Mouse (Mus musculus) midbrain, embryonic 14.5 days (tissue): ENCODE data around the gene Mmp17. TPM values are rescaled to one million over a fixed set of nuclear protein-coding genes. Genes with fewer than 3 reads are reported as not detected.

Source experiments
- ATAC-seq: fragments of 200-750 bp; cut with Nextera tagmentation; 2 replicates; pipeline ENCODE4 v1.8.0; 2017; ENCODE audit warnings: moderate number of reproducible peaks, moderate library complexity; ENCODE audit not compliant: low FRiP score, low TSS enrichment
- DNase-seq: peaks from one replicate; pipeline ENCODE4 v3.0.0-alpha.2; 2015
- H3K27ac ChIP-seq: fragments of 300-500 bp; sonication (generic); replicated peaks from 2 replicates; pipeline ENCODE4 v1.5.1; 2014; ENCODE audit warnings: mild to moderate bottlenecking, low read depth, low read length, moderate library complexity
- H3K27me3 ChIP-seq: fragments of 300-500 bp; sonication (generic); 2 replicates; pipeline ENCODE4 v1.6.1; 2014; ENCODE audit warnings: low read length, control low read depth, mixed read lengths; ENCODE audit not compliant: control insufficient read depth, insufficient read depth
- H3K36me3 ChIP-seq: fragments of 300-500 bp; sonication (generic); 2 replicates; pipeline ENCODE4 v1.6.1; 2014; ENCODE audit warnings: low read length, control low read depth; ENCODE audit not compliant: control insufficient read depth, insufficient read depth
- H3K4me1 ChIP-seq: fragments of 300-500 bp; sonication (generic); 2 replicates; pipeline ENCODE4 v1.6.1; 2014; ENCODE audit warnings: mild to moderate bottlenecking, antibody characterized with exemption, low read length, control low read depth; ENCODE audit not compliant: control insufficient read depth, insufficient read depth
- H3K4me2 ChIP-seq: fragments of 300-500 bp; sonication (generic); 2 replicates; pipeline ENCODE4 v1.6.1; 2014; ENCODE audit warnings: mild to moderate bottlenecking, low read length, moderate library complexity
- H3K4me3 ChIP-seq: fragments of 300-500 bp; sonication (generic); replicated peaks from 2 replicates; pipeline ENCODE4 v1.5.1; 2014; ENCODE audit warnings: low read depth, low read length
- H3K9ac ChIP-seq: fragments of 300-500 bp; sonication (generic); replicated peaks from 2 replicates; pipeline ENCODE4 v1.6.1; 2014; ENCODE audit warnings: mild to moderate bottlenecking, low read length, moderate library complexity
- H3K9me3 ChIP-seq: fragments of 300-500 bp; sonication (generic); 2 replicates; pipeline ENCODE4 v1.6.1; 2016; ENCODE audit warnings: low read length, control low read depth, mixed read lengths; ENCODE audit not compliant: control insufficient read depth
- WGBS: fragments of 180-500 bp; shearing (Covaris S2); extraction: QIAGEN DNeasy Blood & Tissue Kit; methylation state at CpG from one replicate; pipeline ENCODE4 v1.1.7; 2014; 5-methylcytosine and 5-hydroxymethylcytosine counted together
- polyA plus RNA-seq: library from polyadenylated mRNA; unstranded; fragments of >200 nt; fragmentation: Nextera tagmentation; extraction: Ambion mirVana; gene quantifications from 2 replicates; pipeline ENCODE4 v1.2.1, GENCODE M21; 2014

Gene Mmp17
- polyA plus RNA-seq, 1 experiment from 2014 or later = 7.3 TPM

GRCm38 (mm10) chr5:129581015-129581414, 3.0 kb upstream of the Mmp17 start:
- peaks cover 10% of the 10 kb centered on the region; the same call in 1 of the 2 replicates for H3K27me3 ChIP-seq
- no peak overlapping the region for H3K4me2 ChIP-seq
- no peaks in the 10 kb centered on the region for H3K36me3 ChIP-seq
- 82% methylated on average over 7 of the region's 7 CpGs for WGBS
- no peak for DNase-seq
- H3K27ac ChIP-seq = no peak overlapping the region
- H3K9ac ChIP-seq = no peak overlapping the region
- no peaks in the 10 kb centered on the region for H3K9me3 ChIP-seq
- peaks cover 9% of the 10 kb centered on the region; the same call in 1 of the 2 replicates for H3K4me1 ChIP-seq
- H3K4me3 ChIP-seq = no peak overlapping the region
- no peak for ATAC-seq

- ATAC-seq (0 out of 2 replicates have a peak, but pooled peaks have one; percentile 0), DNase-seq (no peak)
- Histone ChIP-seq H3K27ac (no peak overlapping the region), H3K9me3 (no peaks in the 10 kb centered on the region), H3K9ac (peak overlapping the region; percentile 82), H3K36me3 (no peaks in the 10 kb centered on the region), H3K4me3 (peak overlapping the region; percentile 80), H3K4me1 (peaks cover 13% of the 10 kb centered on the region; the same call in 1 of the 2 replicates), H3K4me2 (peak overlapping the region; percentile 98), H3K27me3 (peaks cover 10% of the 10 kb centered on the region; the same call in 1 of the 2 replicates)
- 5% methylated on average over 12 of the region's 12 CpGs for WGBS
Measured at GRCm38 (mm10) chr5:129583331-129583730, 638 bp upstream of the Mmp17 start.

GRCm38 (mm10) chr5:129584583-129585541, 893 bp downstream of the Mmp17 start:
- no peaks in the 10 kb centered on the region for H3K36me3 ChIP-seq
- ATAC-seq (no peak), DNase-seq (peak; percentile 72)
- under 1% methylated on average over 76 of the region's 76 CpGs for WGBS
- peak overlapping the region; percentile 98 for H3K4me2 ChIP-seq
- H3K9ac ChIP-seq = peak overlapping the region; percentile 82
- no peaks in the 10 kb centered on the region for H3K9me3 ChIP-seq
- H3K4me3 ChIP-seq = peak overlapping the region; percentile 80
- peaks cover 13% of the 10 kb centered on the region; the same call in 1 of the 2 replicates for H3K4me1 ChIP-seq
- 0 out of 2 replicates have a peak overlapping the region, but pooled peaks have one; percentile 56 for H3K27ac ChIP-seq
- peaks cover 10% of the 10 kb centered on the region; the same call in 1 of the 2 replicates for H3K27me3 ChIP-seq

- peaks cover 10% of the 10 kb centered on the region; the same call in 1 of the 2 replicates for H3K27me3 ChIP-seq
- peak overlapping the region; percentile 98 for H3K4me2 ChIP-seq
- peak overlapping the region; percentile 57 for H3K9ac ChIP-seq
- WGBS = under 1% methylated on average over 17 of the region's 17 CpGs
- peak; percentile 77 for ATAC-seq
- H3K9me3 ChIP-seq = no peaks in the 10 kb centered on the region
- no peaks in the 10 kb centered on the region for H3K36me3 ChIP-seq
- H3K4me3 ChIP-seq = peak overlapping the region; percentile 80
- H3K27ac ChIP-seq = peak overlapping the region; percentile 74
- peak; percentile 94 for DNase-seq
- peaks cover 17% of the 10 kb centered on the region for H3K4me1 ChIP-seq
Measured at GRCm38 (mm10) chr5:129586016-129586415, 2.0 kb downstream of the Mmp17 start.

- no peaks in the 10 kb centered on the region for H3K9me3 ChIP-seq
- peak overlapping the region; percentile 80 for H3K4me3 ChIP-seq
- peaks cover 22% of the 10 kb centered on the region for H3K4me1 ChIP-seq
- H3K27ac ChIP-seq = peak overlapping the region; percentile 74
- H3K36me3 ChIP-seq = no peaks in the 10 kb centered on the region
- WGBS = 35% methylated on average over 13 of the region's 13 CpGs
- ATAC-seq (no peak), DNase-seq (no peak)
- peak overlapping the region; percentile 57 for H3K9ac ChIP-seq
- peaks cover 10% of the 10 kb centered on the region; the same call in 1 of the 2 replicates for H3K27me3 ChIP-seq
- H3K4me2 ChIP-seq = peak overlapping the region; percentile 98
Measured at GRCm38 (mm10) chr5:129586471-129586870, 2.5 kb downstream of the Mmp17 start.

- no peak overlapping the region; the same call in 1 of the 2 replicates for H3K9ac ChIP-seq
- no peaks in the 10 kb centered on the region for H3K27me3 ChIP-seq
- H3K4me2 ChIP-seq = peak overlapping the region; percentile 24
- H3K4me1 ChIP-seq = peaks cover 17% of the 10 kb centered on the region
- DNase-seq (peak; percentile 67), ATAC-seq (no peak)
- WGBS = 8% methylated on average over 11 of the region's 11 CpGs
- no peaks in the 10 kb centered on the region for H3K9me3 ChIP-seq
- H3K36me3 ChIP-seq = 0 out of 2 replicates have a peak, but pooled peaks cover 3% of the 10 kb centered on the region
- no peak overlapping the region for H3K4me3 ChIP-seq
- H3K27ac ChIP-seq = no peak overlapping the region; the same call in 1 of the 2 replicates
Measured at GRCm38 (mm10) chr5:129590915-129591314, 6.9 kb downstream of the Mmp17 start.

GRCm38 (mm10) chr5:129594116-129595114, 10.4 kb downstream of the Mmp17 start:
- H3K4me2 ChIP-seq = no peak overlapping the region
- 48% methylated on average over 19 of the region's 19 CpGs for WGBS
- H3K9ac ChIP-seq = peak overlapping the region; percentile 26; the same call in 1 of the 2 replicates
- no peak overlapping the region for H3K4me3 ChIP-seq
- peaks cover 13% of the 10 kb centered on the region for H3K4me1 ChIP-seq
- no peaks in the 10 kb centered on the region for H3K27me3 ChIP-seq
- H3K27ac ChIP-seq = no peak overlapping the region
- no peaks in the 10 kb centered on the region for H3K9me3 ChIP-seq
- DNase-seq = peak; percentile 95
- ATAC-seq = peak; percentile 54; the same call in 1 of the 2 replicates
- peaks cover 27% of the 10 kb centered on the region for H3K36me3 ChIP-seq

GRCm38 (mm10) chr5:129602071-129602487, 18.1 kb downstream of the Mmp17 start:
- WGBS = 35% methylated on average over 16 of the region's 16 CpGs
- Histone ChIP-seq H3K4me2 (no peak overlapping the region), H3K4me3 (no peak overlapping the region), H3K9ac (no peak overlapping the region), H3K4me1 (no peaks in the 10 kb centered on the region), H3K36me3 (peaks cover 37% of the 10 kb centered on the region), H3K27me3 (no peaks in the 10 kb centered on the region), H3K9me3 (no peaks in the 10 kb centered on the region), H3K27ac (no peak overlapping the region)
- ATAC-seq (no peak), DNase-seq (peak; percentile 24)
